Mouse (Mus musculus): ENCODE data around the gene Ttll9.

The Ttll9 gene

GRCm38 (mm10) chr2:152941776-152942175 lies 20.5 kb upstream of the Ttll9 start:
- no peak for DNase-seq (ENCODE audit: low spot score)

- no peak for DNase-seq (ENCODE audit: low spot score)
Observed at GRCm38 (mm10) chr2:152942898-152943515, 19.3 kb upstream of the Ttll9 start.

- no peak for DNase-seq (ENCODE audit: low spot score)
Observed at GRCm38 (mm10) chr2:152943568-152943967, 18.7 kb upstream of the Ttll9 start.

- DNase-seq (ENCODE audit: low spot score) = no peak
Observed at GRCm38 (mm10) chr2:152944013-152944412, 18.3 kb upstream of the Ttll9 start.

GRCm38 (mm10) chr2:152947098-152947497 lies 15.2 kb upstream of the Ttll9 start:
- no peak for DNase-seq (ENCODE audit: low spot score)

GRCm38 (mm10) chr2:152948438-152949020 lies 13.8 kb upstream of the Ttll9 start:
- DNase-seq (ENCODE audit: low spot score) = no peak

- DNase-seq (ENCODE audit: low spot score) = no peak
Observed at GRCm38 (mm10) chr2:152950358-152951064, 11.8 kb upstream of the Ttll9 start.

- DNase-seq (ENCODE audit: low spot score) = no peak
Observed at GRCm38 (mm10) chr2:152951065-152951849, 11.0 kb upstream of the Ttll9 start, which contains the start of gene Dusp15. Dusp15 (minus strand) TSS chr2:152951698.

GRCm38 (mm10) chr2:152951850-152952720 lies 10.2 kb upstream of the Ttll9 start:
- DNase-seq (ENCODE audit: low spot score) = no peak

GRCm38 (mm10) chr2:152958116-152958515 lies 4.2 kb upstream of the Ttll9 start:
- DNase-seq (ENCODE audit: low spot score) = no peak

GRCm38 (mm10) chr2:152965555-152965954 lies 3.3 kb downstream of the Ttll9 start:
- no peak for DNase-seq (ENCODE audit: low spot score)

GRCm38 (mm10) chr2:152976991-152977390 lies 14.7 kb downstream of the Ttll9 start:
- DNase-seq (ENCODE audit: low spot score) = no peak

GRCm38 (mm10) chr2:152985582-152985981 lies 23.3 kb downstream of the Ttll9 start:
- no peak for DNase-seq (ENCODE audit: low spot score)

- DNase-seq (ENCODE audit: low spot score) = no peak
Observed at GRCm38 (mm10) chr2:152991529-152991928, 29.2 kb downstream of the Ttll9 start.

- no peak for DNase-seq (ENCODE audit: low spot score)
Observed at GRCm38 (mm10) chr2:152997046-152997445, 34.8 kb downstream of the Ttll9 start.

GRCm38 (mm10) chr2:153002492-153003248 lies 40.4 kb downstream of the Ttll9 start:
- no peak for DNase-seq (ENCODE audit: low spot score)

- no peak for DNase-seq (ENCODE audit: low spot score)
Observed at GRCm38 (mm10) chr2:153003681-153004338, 41.5 kb downstream of the Ttll9 start.

- DNase-seq (ENCODE audit: low spot score) = no peak
Observed at GRCm38 (mm10) chr2:153005981-153006380, 43.7 kb downstream of the Ttll9 start.

- no peak for DNase-seq (ENCODE audit: low spot score)
Observed at GRCm38 (mm10) chr2:153009192-153009973, 47.1 kb downstream of the Ttll9 start.

Data from urinary bladder, postnatal 10 days (tissue).